Mouse (Mus musculus): ENCODE measurements at regions not wholly inside any gene's neighbourhood (a gene's known extent, or its start where the extent isn't known, plus 50 kb on each side); places are given as distances from the start of the nearest gene placed in this dataset.
A peak's percentile ranks its signal among the peaks of the same experiment; 100 is the strongest.

GRCm38 (mm10) chr19:59646231-59646630, 188.1 kb downstream of the Emx2 start:
- WGBS: 79% methylated on average over 8 of the region's 8 CpGs
- no peaks in the 10 kb centered on the region for H3K36me3 ChIP-seq
- H3K4me3 ChIP-seq (replicated peaks): no peak overlapping the region
- no peak overlapping the region for H3K4me2 ChIP-seq (replicated peaks)
- ATAC-seq (ENCODE audit: insufficient number of reproducible peaks, low FRiP score, low TSS enrichment, low read depth): no peak
- no peak overlapping the region for H3K27ac ChIP-seq (replicated peaks)
- no peak overlapping the region for H3K9ac ChIP-seq
- no peaks in the 10 kb centered on the region for H3K27me3 ChIP-seq
- H3K9me3 ChIP-seq (replicated peaks): no peaks in the 10 kb centered on the region
- no peaks in the 10 kb centered on the region for H3K4me1 ChIP-seq

- Histone ChIP-seq H3K4me3 (replicated peaks) (no peak overlapping the region), H3K36me3 (no peaks in the 10 kb centered on the region), H3K4me1 (no peaks in the 10 kb centered on the region), H3K27me3 (no peaks in the 10 kb centered on the region), H3K9ac (no peak overlapping the region), H3K27ac (replicated peaks) (no peak overlapping the region), H3K9me3 (replicated peaks) (no peaks in the 10 kb centered on the region), H3K4me2 (replicated peaks) (no peak overlapping the region)
- 56% methylated on average over 7 of the region's 7 CpGs for WGBS
- no peak for ATAC-seq (ENCODE audit: insufficient number of reproducible peaks, low FRiP score, low TSS enrichment, low read depth)
Measured at GRCm38 (mm10) chr19:59646656-59647055, 188.5 kb downstream of the Emx2 start.

GRCm38 (mm10) chr19:59649421-59649820, 191.2 kb downstream of the Emx2 start:
- WGBS: 85% methylated on average over 5 of the region's 5 CpGs
- Histone ChIP-seq H3K27ac (replicated peaks) (no peak overlapping the region), H3K27me3 (no peaks in the 10 kb centered on the region), H3K9me3 (replicated peaks) (no peaks in the 10 kb centered on the region), H3K4me3 (replicated peaks) (no peak overlapping the region), H3K4me1 (no peaks in the 10 kb centered on the region), H3K9ac (no peak overlapping the region), H3K4me2 (replicated peaks) (no peak overlapping the region), H3K36me3 (no peaks in the 10 kb centered on the region)
- ATAC-seq (ENCODE audit: insufficient number of reproducible peaks, low FRiP score, low TSS enrichment, low read depth): no peak

- Histone ChIP-seq H3K9ac (no peak overlapping the region), H3K9me3 (replicated peaks) (no peaks in the 10 kb centered on the region), H3K27ac (replicated peaks) (no peak overlapping the region), H3K36me3 (no peaks in the 10 kb centered on the region), H3K27me3 (no peaks in the 10 kb centered on the region), H3K4me1 (no peaks in the 10 kb centered on the region), H3K4me2 (replicated peaks) (no peak overlapping the region), H3K4me3 (replicated peaks) (no peak overlapping the region)
- 65% methylated on average over 10 of the region's 10 CpGs for WGBS
- ATAC-seq (ENCODE audit: insufficient number of reproducible peaks, low FRiP score, low TSS enrichment, low read depth): no peak
Measured at GRCm38 (mm10) chr19:59650611-59651329, 192.6 kb downstream of the Emx2 start.

- ATAC-seq (ENCODE audit: insufficient number of reproducible peaks, low FRiP score, low TSS enrichment, low read depth): peak; percentile 60; the same call in 1 of the 2 replicates
- WGBS: 68% methylated on average over 18 of the region's 18 CpGs
- H3K4me3 ChIP-seq (replicated peaks): no peak overlapping the region
Measured at GRCm38 (mm10) chr19:59653631-59654367, 195.6 kb downstream of the Emx2 start.

GRCm38 (mm10) chr19:59655321-59655720, 197.1 kb downstream of the Emx2 start:
- H3K9ac ChIP-seq: no peak overlapping the region
- H3K27ac ChIP-seq (replicated peaks): no peak overlapping the region
- no peaks in the 10 kb centered on the region for H3K9me3 ChIP-seq (replicated peaks)
- WGBS: 87% methylated on average over 2 of the region's 2 CpGs
- no peaks in the 10 kb centered on the region for H3K36me3 ChIP-seq
- no peaks in the 10 kb centered on the region for H3K27me3 ChIP-seq
- no peaks in the 10 kb centered on the region for H3K4me1 ChIP-seq
- no peak for ATAC-seq (ENCODE audit: insufficient number of reproducible peaks, low FRiP score, low TSS enrichment, low read depth)
- H3K4me3 ChIP-seq (replicated peaks): no peak overlapping the region
- H3K4me2 ChIP-seq (replicated peaks): no peak overlapping the region

More at GRCm38 (mm10) chr19:59653631-59654367, 195.6 kb downstream of the Emx2 start:
- Histone ChIP-seq H3K27me3 (no peaks in the 10 kb centered on the region), H3K9ac (no peak overlapping the region), H3K4me2 (replicated peaks) (no peak overlapping the region), H3K9me3 (replicated peaks) (no peaks in the 10 kb centered on the region), H3K4me1 (no peaks in the 10 kb centered on the region), H3K36me3 (no peaks in the 10 kb centered on the region), H3K27ac (replicated peaks) (no peak overlapping the region)

- no peaks in the 10 kb centered on the region for H3K4me1 ChIP-seq
- no peaks in the 10 kb centered on the region for H3K9me3 ChIP-seq (replicated peaks)
- H3K4me2 ChIP-seq (replicated peaks): no peak overlapping the region
- H3K9ac ChIP-seq: no peak overlapping the region
- no peak overlapping the region for H3K4me3 ChIP-seq (replicated peaks)
- H3K27ac ChIP-seq (replicated peaks): no peak overlapping the region
- no peak for ATAC-seq (ENCODE audit: insufficient number of reproducible peaks, low FRiP score, low TSS enrichment, low read depth)
- no peaks in the 10 kb centered on the region for H3K36me3 ChIP-seq
- H3K27me3 ChIP-seq: no peaks in the 10 kb centered on the region
Measured at GRCm38 (mm10) chr19:59669793-59670192, 211.6 kb downstream of the Emx2 start.

GRCm38 (mm10) chr19:59673537-59673936, 215.4 kb downstream of the Emx2 start:
- ATAC-seq (ENCODE audit: insufficient number of reproducible peaks, low FRiP score, low TSS enrichment, low read depth): no peak
- Histone ChIP-seq H3K27me3 (no peaks in the 10 kb centered on the region), H3K9me3 (replicated peaks) (no peaks in the 10 kb centered on the region), H3K4me2 (replicated peaks) (no peak overlapping the region), H3K4me3 (replicated peaks) (no peak overlapping the region), H3K4me1 (no peaks in the 10 kb centered on the region), H3K9ac (no peak overlapping the region), H3K36me3 (no peaks in the 10 kb centered on the region), H3K27ac (replicated peaks) (no peak overlapping the region)

GRCm38 (mm10) chr19:59679191-59679590, 221.0 kb downstream of the Emx2 start:
- H3K9me3 ChIP-seq (replicated peaks): no peaks in the 10 kb centered on the region
- H3K27me3 ChIP-seq: no peaks in the 10 kb centered on the region
- no peak overlapping the region for H3K27ac ChIP-seq (replicated peaks)
- ATAC-seq (ENCODE audit: insufficient number of reproducible peaks, low FRiP score, low TSS enrichment, low read depth): no peak
- H3K4me3 ChIP-seq (replicated peaks): no peak overlapping the region
- H3K9ac ChIP-seq: no peak overlapping the region
- H3K4me2 ChIP-seq (replicated peaks): no peak overlapping the region
- WGBS: 84% methylated on average over 7 of the region's 7 CpGs
- no peaks in the 10 kb centered on the region for H3K4me1 ChIP-seq
- H3K36me3 ChIP-seq: no peaks in the 10 kb centered on the region

GRCm38 (mm10) chr19:59680356-59680755, 222.2 kb downstream of the Emx2 start:
- Histone ChIP-seq H3K4me2 (replicated peaks) (no peak overlapping the region), H3K36me3 (no peaks in the 10 kb centered on the region), H3K9me3 (replicated peaks) (no peaks in the 10 kb centered on the region), H3K27me3 (no peaks in the 10 kb centered on the region), H3K27ac (replicated peaks) (no peak overlapping the region), H3K4me1 (no peaks in the 10 kb centered on the region), H3K4me3 (replicated peaks) (no peak overlapping the region), H3K9ac (no peak overlapping the region)
- WGBS: 83% methylated on average over 4 of the region's 4 CpGs
- ATAC-seq (ENCODE audit: insufficient number of reproducible peaks, low FRiP score, low TSS enrichment, low read depth): no peak

- WGBS: 71% methylated on average over 7 of the region's 7 CpGs
- Histone ChIP-seq H3K36me3 (no peaks in the 10 kb centered on the region), H3K9ac (no peak overlapping the region), H3K27ac (replicated peaks) (no peak overlapping the region), H3K4me1 (no peaks in the 10 kb centered on the region), H3K9me3 (replicated peaks) (no peaks in the 10 kb centered on the region), H3K4me3 (replicated peaks) (no peak overlapping the region), H3K4me2 (replicated peaks) (no peak overlapping the region), H3K27me3 (no peaks in the 10 kb centered on the region)
- ATAC-seq (ENCODE audit: insufficient number of reproducible peaks, low FRiP score, low TSS enrichment, low read depth): no peak
Measured at GRCm38 (mm10) chr19:59684292-59684691, 226.1 kb downstream of the Emx2 start.
